Mouse (Mus musculus) forebrain, embryonic 16.5 days (tissue): ENCODE measurements at regions not wholly inside any gene's neighbourhood (a gene's known extent, or its start where the extent isn't known, plus 50 kb on each side); places are given as distances from the start of the nearest gene placed in this dataset. TPM values are rescaled to one million over a fixed set of nuclear protein-coding genes. Genes with fewer than 3 reads are reported as not detected.

Experiments used
- ATAC-seq: fragments of 200-750 bp; cut with Nextera tagmentation; 2 replicates; pipeline ENCODE4 v1.8.0; 2017; ENCODE audit warnings: mild to moderate bottlenecking, moderate library complexity
- H3K27ac ChIP-seq: fragments of 300-500 bp; sonication (generic); 2 replicates; pipeline ENCODE4 v1.5.1; 2014; ENCODE audit warnings: low read length, control low read depth
- H3K27me3 ChIP-seq: fragments of 300-500 bp; sonication (generic); replicated peaks from 2 replicates; pipeline ENCODE4 v1.6.1; 2014; ENCODE audit warnings: low read length; ENCODE audit not compliant: control insufficient read depth, insufficient read depth
- H3K36me3 ChIP-seq: fragments of 300-500 bp; sonication (generic); 2 replicates; pipeline ENCODE4 v1.6.1; 2014; ENCODE audit not compliant: control insufficient read depth, insufficient read depth
- H3K4me1 ChIP-seq: fragments of 300-500 bp; sonication (generic); replicated peaks from 2 replicates; pipeline ENCODE4 v1.6.1; 2014; ENCODE audit warnings: low read length; ENCODE audit not compliant: control insufficient read depth, insufficient read depth
- H3K4me2 ChIP-seq: fragments of 300-500 bp; sonication (generic); 2 replicates; pipeline ENCODE4 v1.6.1; 2014; ENCODE audit warnings: mild to moderate bottlenecking, low read length, control low read depth
- H3K4me3 ChIP-seq: fragments of 300-500 bp; sonication (generic); replicated peaks from 2 replicates; pipeline ENCODE4 v1.5.1; 2014; ENCODE audit warnings: mild to moderate bottlenecking, low read length, control low read depth
- H3K9ac ChIP-seq: fragments of 300-500 bp; sonication (generic); replicated peaks from 2 replicates; pipeline ENCODE4 v1.6.1; 2014; ENCODE audit warnings: low read depth, low read length, control low read depth
- H3K9me3 ChIP-seq: fragments of 300-500 bp; sonication (generic); 2 replicates; pipeline ENCODE4 v1.6.1; 2016; ENCODE audit warnings: low read length; ENCODE audit not compliant: control insufficient read depth
- WGBS: fragments of 180-500 bp; shearing (Covaris S2); extraction: QIAGEN DNeasy Blood & Tissue Kit; methylation state at CpG from one replicate; pipeline ENCODE4 v1.1.7; 2014; 5-methylcytosine and 5-hydroxymethylcytosine counted together
- microRNA-seq: library from miRNA; unstranded; fragments of <30 nt; microRNA quantifications from one replicate; pipeline ENCODE4, GENCODE M21; 2017

- H3K9me3 ChIP-seq, result no peaks in the 10 kb centered on the region
- no peaks in the 10 kb centered on the region for H3K4me1 ChIP-seq
- H3K9ac ChIP-seq, result no peak overlapping the region
- WGBS, result 86% methylated on average over 7 of the region's 7 CpGs
- no peak overlapping the region for H3K4me2 ChIP-seq
- H3K36me3 ChIP-seq, result no peaks in the 10 kb centered on the region
- no peaks in the 10 kb centered on the region for H3K27me3 ChIP-seq
- no peak for ATAC-seq
- H3K27ac ChIP-seq, result no peak overlapping the region
- no peak overlapping the region for H3K4me3 ChIP-seq
Measured at GRCm38 (mm10) chr17:27255804-27256203, 51.5 kb upstream of the Lemd2 start.

Small RNA genes in the stretch of these regions (microRNA-seq; reads per million reads assigned to microRNA genes)
- gene Mir7214 (not detected), gene Mir7216 (not detected), gene Mir7217 (not detected), gene Mir7218 (not detected)
